Mouse (Mus musculus): ENCODE data around the gene Klhdc9.
"Not testable (repeated sequence)": the region's sequence is repeated elsewhere in the genome, so short reads cannot be mapped to it uniquely, and the experiment has no call there.

Klhdc9 gene

GRCm38 (mm10) chr1:171358421-171358820, 2.2 kb downstream of the Klhdc9 start:
- DNase-seq (ENCODE audit: extremely low spot score, low read depth, low spot score) = no peak

GRCm38 (mm10) chr1:171356814-171357213, 3.8 kb downstream of the Klhdc9 start:
- no peak for DNase-seq (ENCODE audit: extremely low spot score, low read depth, low spot score)

GRCm38 (mm10) chr1:171355812-171356340, 4.7 kb downstream of the Klhdc9 start:
- DNase-seq (ENCODE audit: extremely low spot score, low read depth, low spot score) = no peak

- DNase-seq (ENCODE audit: extremely low spot score, low read depth, low spot score) = no peak
These were observed 11.4 kb downstream of the Klhdc9 start for GRCm38 (mm10) chr1:171349210-171349609.

GRCm38 (mm10) chr1:171348665-171349064, 11.9 kb downstream of the Klhdc9 start:
- no peak for DNase-seq (ENCODE audit: extremely low spot score, low read depth, low spot score)

DNA sequence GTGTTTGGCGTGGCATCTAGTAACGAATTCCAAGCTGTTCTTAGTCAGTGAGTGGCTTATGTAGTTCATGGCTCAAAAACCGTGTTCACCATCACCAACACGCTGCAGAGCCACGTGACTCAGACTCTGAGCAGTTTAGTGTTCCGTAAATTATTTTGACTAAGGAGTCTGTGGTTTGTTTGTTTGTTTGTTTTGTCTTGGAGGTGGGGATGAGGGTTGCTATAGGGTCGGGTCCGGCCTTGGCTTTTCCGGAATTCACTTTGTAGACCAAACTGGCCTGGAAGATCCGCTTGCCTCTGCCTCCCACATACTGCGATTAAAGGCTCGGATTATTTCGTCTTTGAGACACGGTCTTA, 14.5 kb downstream of the Klhdc9 start:
- no peak for DNase-seq (ENCODE audit: extremely low spot score, low read depth, low spot score)

GRCm38 (mm10) chr1:171345225-171346094, 15.1 kb downstream of the Klhdc9 start, which contains the start of the genes Nit1 and Pfdn2:
Gene Nit1 (minus strand): TSS chr1:171345646.
Gene Pfdn2 (plus strand): TSS chr1:171345670.
- no peak for DNase-seq (ENCODE audit: extremely low spot score, low read depth, low spot score)

DNA sequence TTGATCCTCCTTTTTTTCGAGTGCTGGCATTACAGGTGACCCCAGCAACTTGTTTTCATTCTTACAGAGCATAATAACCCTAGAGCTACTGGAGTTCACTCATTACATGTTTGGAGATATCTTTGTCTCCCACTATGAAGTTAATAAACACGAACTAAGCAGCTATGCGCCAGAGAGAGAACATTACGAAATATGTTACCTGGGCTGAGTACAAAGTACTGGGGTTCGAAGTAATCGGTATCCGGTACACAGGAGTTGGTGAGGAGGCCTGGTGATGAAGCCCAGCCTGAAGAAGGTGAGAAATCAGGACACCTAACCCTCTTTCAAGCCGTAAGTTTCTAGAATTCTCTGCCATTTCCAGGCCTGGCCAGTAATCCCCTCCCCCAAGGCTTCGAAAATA, 15.9 kb downstream of the Klhdc9 start:
- no peak for DNase-seq (ENCODE audit: extremely low spot score, low read depth, low spot score)

DNA sequence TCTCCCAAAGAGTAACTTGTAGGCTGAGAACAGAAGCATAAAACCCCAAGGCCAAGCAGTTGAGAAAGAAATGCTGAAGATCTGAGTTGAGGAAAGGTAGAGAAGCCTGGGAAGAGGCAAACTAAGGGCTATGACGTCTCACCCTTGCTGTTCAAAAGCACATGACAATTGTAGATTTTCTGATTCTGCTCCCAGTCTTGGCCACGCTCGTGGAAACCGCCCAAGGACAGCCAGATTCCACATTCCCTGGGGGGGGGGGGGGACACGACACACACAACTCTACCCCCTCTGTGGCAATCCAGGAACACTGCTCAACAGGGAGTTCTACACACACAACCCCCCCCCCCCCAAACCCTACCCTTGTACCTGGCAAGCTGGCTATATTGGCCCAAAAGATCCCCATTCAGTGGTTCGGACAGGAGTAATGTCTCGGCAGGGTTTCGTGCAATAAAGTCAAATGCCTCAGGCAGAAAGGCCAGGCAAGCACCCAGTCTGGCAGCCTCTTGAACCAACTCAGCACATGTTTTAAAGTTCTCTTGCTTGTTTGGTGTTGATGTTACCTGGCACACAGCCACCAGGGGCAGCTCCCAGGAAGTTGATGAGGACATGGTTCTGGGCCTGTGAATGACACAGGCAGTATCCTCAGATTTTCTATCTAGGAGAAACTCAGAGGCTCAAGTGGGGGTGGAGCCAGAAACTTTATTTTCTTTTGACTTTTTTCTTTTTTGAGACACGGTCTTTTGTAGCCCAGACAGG, 16.5 kb downstream of the Klhdc9 start:
- DNase-seq (ENCODE audit: extremely low spot score, low read depth, low spot score) = no peak

DNA sequence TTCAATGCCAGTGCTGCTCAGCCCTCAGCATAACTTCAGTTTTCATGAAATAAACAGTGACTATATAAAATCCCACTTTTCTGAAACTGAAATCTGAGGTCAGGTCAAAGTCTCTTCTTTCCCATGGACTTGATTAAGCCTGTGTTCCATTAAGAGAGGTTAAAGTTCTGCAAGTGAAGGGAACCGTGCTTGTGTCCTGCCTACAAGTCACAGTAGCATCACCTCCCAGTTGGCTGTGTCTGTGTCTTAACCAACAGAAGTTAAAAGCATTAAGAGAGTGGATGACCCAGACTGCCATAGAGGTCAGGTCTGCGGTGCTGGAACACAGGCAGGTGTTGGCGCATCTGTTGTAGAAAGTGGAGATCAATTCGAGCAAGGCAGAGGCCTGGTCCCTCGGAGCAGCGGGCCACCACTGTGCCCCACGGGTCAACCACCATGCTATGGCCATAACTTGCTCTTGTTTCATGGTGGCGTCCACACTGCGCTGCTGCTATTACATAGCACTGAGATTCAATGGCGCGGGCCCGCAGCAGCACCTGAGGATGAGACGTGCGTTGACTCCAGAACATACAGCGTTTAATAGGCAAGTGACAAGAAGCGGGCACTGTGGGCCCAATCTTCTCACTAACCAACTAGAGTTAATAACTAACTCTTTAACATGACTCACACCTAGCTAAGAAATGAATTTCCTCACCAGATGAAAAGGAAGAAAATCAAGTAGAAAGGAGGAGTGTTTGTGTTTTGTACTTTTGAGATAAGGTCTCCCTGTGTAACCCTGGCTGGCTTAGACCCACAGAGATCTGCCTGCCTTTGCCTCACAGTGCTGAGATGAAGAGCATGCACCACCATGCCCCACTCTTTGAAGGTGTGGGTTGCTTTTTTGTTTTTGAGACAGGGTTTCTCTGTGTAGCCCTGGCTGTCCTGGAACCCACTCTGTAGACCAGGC, 18.1 kb downstream of the Klhdc9 start:
- DNase-seq (ENCODE audit: extremely low spot score, low read depth, low spot score) = no peak

DNA sequence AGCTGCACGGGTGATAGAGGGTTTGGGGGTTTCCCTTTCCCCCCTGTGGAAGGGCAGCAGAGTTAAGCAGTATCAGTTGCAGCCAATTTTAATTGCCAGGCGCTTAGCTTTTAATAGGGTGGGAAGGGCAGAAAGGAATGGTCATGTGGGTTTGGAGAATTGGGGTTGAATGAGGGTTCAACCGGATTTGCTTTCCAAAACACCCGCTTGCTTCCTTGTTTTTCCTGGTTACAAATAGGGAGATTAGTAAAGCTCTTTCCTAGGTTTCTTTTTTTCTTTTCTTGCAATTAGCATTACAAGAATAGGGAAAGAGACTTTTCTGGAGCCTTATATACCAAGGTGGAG, 30.4 kb downstream of the Klhdc9 start:
- no peak for DNase-seq (ENCODE audit: extremely low spot score, low read depth, low spot score)

GRCm38 (mm10) chr1:171329433-171330215, 31.0 kb downstream of the Klhdc9 start:
- DNase-seq (ENCODE audit: extremely low spot score, low read depth, low spot score) = no peak

- DNase-seq (ENCODE audit: extremely low spot score, low read depth, low spot score) = peak; percentile 63
These were observed 31.7 kb downstream of the Klhdc9 start, which contains the start of gene Dedd for GRCm38 (mm10) chr1:171328839-171329432. Gene Dedd (plus strand): TSS chr1:171329145.

GRCm38 (mm10) chr1:171328244-171328643, 32.4 kb downstream of the Klhdc9 start:
- DNase-seq (ENCODE audit: extremely low spot score, low read depth, low spot score) = no peak

- not testable (repeated sequence) for DNase-seq (ENCODE audit: extremely low spot score, low read depth, low spot score)
These were observed 34.0 kb downstream of the Klhdc9 start for GRCm38 (mm10) chr1:171326588-171326987.

DNA sequence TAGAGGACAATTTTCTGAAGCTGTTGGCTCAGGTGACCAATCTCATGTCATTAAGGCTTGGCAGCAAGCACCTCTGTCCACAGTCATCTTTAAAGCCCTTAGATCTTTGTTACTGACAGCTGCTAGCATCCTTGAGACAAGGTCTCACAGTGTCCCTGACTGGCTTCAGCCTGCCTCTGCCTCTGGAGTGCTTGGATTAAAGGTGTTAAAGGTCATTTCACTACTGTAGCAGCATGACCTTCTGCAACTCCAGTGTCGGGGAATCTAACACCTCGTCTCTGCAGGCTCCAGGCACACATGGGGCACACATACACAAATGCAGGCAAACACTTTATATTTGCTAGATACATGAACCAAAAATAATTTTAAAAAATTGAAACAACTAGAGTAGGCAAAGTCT, 35.0 kb downstream of the Klhdc9 start:
- no peak for DNase-seq (ENCODE audit: extremely low spot score, low read depth, low spot score)

- no peak for DNase-seq (ENCODE audit: extremely low spot score, low read depth, low spot score)
These were observed 38.6 kb downstream of the Klhdc9 start for GRCm38 (mm10) chr1:171322012-171322411.

DNA sequence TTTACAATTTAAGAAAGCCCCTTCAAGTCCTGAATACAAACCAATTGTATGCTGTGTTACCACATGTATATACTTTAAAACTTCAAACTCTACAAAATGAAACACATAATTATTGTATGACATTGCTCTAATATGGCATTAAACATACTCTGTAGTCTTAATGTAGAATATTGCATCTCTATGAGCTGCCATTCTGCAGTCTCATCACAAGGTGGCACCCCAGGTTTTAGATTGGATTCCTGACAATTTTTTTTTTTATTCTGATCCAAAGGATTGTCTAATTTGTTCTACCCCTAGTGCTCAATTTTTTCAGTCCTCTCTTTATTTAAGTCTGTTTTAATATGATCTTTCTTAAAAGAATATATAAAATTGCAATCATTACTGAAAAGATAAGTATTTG, 39.2 kb downstream of the Klhdc9 start:
- no peak for DNase-seq (ENCODE audit: extremely low spot score, low read depth, low spot score)

DNA sequence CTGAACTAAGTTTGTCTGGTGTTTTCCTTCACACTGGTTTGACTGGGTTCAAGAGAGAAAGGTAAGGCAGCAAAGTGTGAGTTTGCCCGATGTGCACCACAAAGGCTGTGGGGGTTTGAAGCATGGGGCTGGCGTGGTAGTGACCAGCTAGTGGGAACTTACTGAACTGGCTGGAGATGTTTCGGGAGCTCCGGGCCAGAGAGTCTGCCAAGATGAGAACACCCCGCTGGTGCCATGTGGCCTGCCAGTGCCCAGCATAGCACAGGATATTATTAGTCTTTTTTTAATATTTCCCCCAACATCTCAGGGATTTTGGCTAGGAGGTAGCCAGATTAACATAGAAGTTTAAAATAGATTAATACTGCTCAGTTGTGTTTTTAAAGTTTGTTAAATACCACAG, 40.4 kb downstream of the Klhdc9 start:
- DNase-seq (ENCODE audit: extremely low spot score, low read depth, low spot score) = no peak

DNA sequence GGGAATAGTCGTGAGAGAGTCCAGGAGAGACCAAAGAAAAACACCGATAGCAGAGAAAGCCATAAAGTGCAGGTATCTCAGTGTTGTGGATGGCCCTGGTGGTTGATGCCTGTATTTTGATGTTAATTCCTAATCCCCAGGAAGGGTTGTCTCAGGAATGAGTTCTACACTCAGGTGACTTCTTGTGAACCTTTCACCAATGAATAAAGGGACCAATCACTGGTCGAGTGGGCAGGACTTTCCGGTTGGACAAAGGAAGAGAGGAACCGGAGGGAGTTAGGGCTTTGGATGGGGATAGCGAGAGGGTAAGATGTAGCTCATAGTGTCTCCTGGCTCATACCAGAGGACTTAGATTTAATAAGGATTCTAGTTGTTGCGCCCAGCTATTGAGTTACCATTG, 40.9 kb downstream of the Klhdc9 start:
- DNase-seq (ENCODE audit: extremely low spot score, low read depth, low spot score) = no peak
